Mouse (Mus musculus): ENCODE measurements around the gene D17H6S53E.
A peak's percentile ranks its signal among the peaks of the same experiment; 100 is the strongest.

D17H6S53E gene

GRCm38 (mm10) chr17:35126206-35126611 is at the start of gene D17H6S53E:
D17H6S53E (plus strand) TSS chr17:35126373.
- DNase-seq (ENCODE audit: low spot score in 2 of 2) = peak; percentile 77 to 82

DNA sequence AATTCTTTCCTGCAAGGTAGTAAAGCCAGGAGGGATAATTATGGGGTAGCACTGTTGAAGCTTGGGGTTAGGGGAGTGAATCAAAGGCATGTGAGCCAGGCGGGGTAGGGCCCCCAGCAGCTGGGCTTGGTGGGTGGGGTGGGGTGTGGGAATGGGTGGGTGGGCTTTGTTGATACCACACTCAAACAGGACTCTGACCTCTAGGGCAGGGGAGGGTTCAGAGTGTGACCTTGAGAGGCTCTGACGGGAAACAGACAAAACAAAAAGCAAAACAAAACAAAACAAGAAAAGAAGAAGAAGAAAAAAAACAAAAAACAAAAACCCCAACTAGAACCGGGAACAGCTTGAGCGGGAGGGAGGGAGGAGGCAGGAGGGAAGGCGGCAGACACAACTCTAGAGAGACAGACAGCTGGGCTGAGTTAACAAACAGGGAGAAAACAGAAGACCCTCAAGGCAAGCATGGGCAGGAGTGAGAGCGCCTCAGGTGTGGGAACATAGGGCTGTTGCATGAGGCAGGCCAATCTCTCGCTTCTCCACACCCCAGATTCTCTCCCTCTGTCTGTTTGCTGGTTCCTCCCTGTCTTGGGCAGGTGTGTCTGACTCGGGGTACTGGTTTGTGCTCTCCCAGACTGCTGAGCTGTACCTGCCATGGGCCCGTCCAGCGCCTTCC is 49.5 kb upstream of the D17H6S53E start, which contains the start of gene Ly6g6e:
Gene Ly6g6e, plus strand, starts transcription at position 396 of the 670 bp plus-strand sequence.
- DNase-seq (ENCODE audit: low spot score in 2 of 2) = no peak

GRCm38 (mm10) chr17:35077285-35077684 is 48.9 kb upstream of the D17H6S53E start:
- DNase-seq (ENCODE audit: low spot score in 2 of 2) = no peak

DNA sequence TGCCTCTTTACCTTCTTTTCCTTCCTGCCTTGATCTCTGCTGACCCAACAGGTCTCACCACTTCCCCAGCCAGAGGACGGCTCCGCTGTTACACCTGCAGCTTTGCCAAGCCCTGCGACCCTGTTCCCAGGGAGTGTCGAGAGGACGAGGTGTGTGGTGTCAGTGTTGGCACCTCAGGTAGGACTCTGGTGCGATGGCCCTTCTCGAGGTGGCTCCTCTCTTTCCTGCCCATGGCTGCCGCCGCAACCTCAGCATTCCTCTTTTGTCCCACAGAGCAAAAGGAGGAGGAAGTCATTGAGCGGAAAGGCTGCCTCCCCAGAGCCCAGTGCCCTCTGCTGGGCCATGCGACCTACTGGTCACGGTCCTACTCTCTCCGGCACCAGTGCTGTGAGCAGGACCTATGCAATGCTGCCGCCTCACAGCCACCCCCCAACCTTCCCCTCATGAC is 48.4 kb upstream of the D17H6S53E start, which contains the start of gene Ly6g6d:
Gene Ly6g6d, minus strand, starts transcription at position 280 of the 448 bp plus-strand sequence.
- no peak for DNase-seq (ENCODE audit: low spot score in 2 of 2)

- DNase-seq (ENCODE audit: low spot score in 2 of 2) = no peak
Observed at GRCm38 (mm10) chr17:35079778-35080177, 46.4 kb upstream of the D17H6S53E start.

DNA sequence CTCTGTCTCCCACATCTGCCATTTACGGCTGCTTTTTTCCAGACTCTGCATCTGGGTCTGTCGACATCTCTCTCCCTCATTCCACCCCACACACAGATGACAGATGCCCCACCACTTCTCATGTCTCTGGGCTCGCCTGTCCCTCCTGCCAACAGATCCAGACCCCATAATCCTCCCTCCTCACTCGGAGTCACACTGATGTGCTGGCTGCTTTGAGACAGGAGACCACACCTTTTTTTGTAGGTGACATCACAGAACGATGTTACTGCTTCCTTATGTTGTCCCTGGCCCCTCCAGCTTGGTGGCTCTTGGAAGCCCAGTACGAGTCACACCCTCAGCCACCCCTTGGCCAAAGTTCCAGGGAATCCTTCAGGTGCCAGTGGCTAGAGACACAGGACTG is 45.9 kb upstream of the D17H6S53E start:
- DNase-seq (ENCODE audit: low spot score in 2 of 2) = no peak

DNA sequence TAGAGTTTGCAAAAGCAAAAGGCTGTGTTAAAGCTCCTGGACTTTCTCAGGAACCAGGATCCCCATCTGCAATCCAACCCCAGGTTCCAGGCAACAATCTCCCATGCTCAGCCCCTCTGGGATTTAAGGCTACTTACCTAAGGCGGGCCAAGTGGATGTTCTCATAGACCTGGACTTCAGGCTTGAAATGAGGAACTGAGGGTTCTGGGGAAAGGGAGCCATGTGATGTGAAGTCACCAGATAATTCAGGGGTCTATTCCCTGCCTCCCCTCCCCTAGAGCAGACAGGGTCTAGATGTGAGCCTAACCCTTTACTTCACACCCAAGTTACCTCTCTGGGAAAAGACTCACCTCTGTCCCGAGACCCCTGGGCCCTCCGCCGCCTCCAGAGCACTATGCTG is 45.5 kb upstream of the D17H6S53E start:
- DNase-seq (ENCODE audit: low spot score in 2 of 2) = no peak

- no peak for DNase-seq (ENCODE audit: low spot score in 2 of 2)
Observed at GRCm38 (mm10) chr17:35082841-35083576, 43.2 kb upstream of the D17H6S53E start.

DNA sequence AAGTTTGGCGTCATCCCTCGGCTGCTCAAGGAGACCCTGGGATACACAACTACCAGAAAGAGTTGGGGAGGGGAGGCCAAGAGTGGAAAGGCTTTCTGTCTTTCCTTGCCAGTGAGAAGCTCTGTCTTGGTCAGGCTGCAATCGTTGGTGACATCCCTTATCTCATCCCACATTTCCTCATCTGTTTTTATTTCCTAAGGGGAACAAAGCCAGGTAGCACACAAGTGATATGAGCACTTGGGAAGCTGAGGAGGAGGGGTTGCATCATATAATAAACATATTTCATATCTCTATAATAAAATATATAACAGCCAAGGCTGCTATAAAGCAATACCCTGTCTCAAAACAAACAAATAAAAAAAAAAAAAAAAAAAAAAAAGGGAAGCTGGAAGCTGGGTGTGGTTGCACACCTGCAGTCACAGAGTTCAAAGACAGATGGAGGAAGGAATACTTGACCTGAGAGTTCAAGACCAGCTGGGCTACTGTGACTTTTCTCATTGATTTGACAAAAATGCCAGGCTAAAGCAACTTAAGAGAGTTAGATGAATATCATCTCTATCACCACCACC is 42.2 kb upstream of the D17H6S53E start:
- DNase-seq (ENCODE audit: low spot score in 2 of 2) = no peak

GRCm38 (mm10) chr17:35085208-35085865 is 40.8 kb upstream of the D17H6S53E start, which contains the start of gene Ly6g6f:
Ly6g6f (minus strand) TSS chr17:35085610.
- DNase-seq (ENCODE audit: low spot score in 2 of 2) = no peak

DNA sequence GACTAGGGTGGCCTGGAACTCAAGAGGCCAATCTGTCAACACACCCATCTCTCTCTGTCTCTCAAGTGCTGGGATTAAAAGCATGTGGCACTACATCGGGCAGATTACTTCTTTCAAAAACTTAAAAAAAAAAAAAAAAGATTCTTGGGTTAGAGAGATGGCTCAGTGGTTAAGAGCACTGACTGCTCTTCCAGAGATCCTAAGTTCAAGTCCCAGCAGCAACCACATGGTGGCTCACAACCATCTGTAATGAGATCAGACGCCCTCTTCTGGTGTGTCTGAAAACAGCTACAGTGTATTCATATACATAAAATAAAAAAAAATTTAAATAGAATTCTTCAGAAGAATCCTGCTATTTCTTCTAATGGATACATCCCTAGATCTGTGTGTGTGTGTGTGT is 38.0 kb upstream of the D17H6S53E start:
- no peak for DNase-seq (ENCODE audit: low spot score in 2 of 2)

DNA sequence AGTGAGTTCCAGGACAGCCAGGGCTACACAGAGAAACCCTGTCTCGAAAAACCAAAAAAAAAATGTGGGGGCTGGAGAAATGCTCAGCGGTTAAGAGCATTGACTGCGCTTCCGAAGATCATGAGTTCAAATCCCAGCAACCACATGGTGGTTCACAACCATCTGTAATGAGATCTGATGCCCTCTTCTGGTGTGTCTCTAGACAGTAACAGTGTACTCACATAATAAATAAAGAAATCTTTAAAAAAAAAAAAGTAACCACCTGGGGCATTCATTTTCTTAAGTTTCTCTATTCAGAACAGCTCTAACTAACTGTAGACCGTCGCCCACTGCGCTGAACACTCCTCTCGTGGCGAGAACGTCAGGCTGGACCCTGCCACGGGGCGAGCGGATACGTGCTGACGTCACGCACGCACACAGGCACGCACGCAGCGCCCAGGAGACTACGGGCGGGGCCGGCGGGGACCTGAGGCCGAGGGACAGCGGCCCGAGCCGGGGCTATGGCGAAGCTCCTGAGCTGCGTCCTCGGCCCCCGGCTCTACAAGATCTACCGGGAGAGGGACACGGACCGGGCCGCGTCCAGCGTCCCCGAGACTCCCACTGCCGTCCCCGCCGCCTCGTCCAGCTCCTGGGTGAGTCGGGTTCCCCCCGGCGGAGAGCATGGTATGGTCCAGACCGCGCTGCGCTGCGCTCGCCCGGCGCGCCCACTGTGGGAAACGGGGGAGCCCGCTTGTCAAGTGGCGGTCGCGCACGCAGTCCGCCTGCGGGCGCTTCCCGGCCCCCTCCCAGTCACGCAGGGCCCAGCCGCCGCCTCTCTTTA is 37.1 kb upstream of the D17H6S53E start, which contains the start of gene Abhd16a:
Gene Abhd16a, plus strand, starts transcription at position 439 of the 820 bp plus-strand sequence.
- peak; percentile 88 to 94 for DNase-seq (ENCODE audit: low spot score in 2 of 2)

GRCm38 (mm10) chr17:35090166-35090932 is 35.8 kb upstream of the D17H6S53E start:
- no peak for DNase-seq (ENCODE audit: low spot score in 2 of 2)

- no peak for DNase-seq (ENCODE audit: low spot score in 2 of 2)
Observed at GRCm38 (mm10) chr17:35092403-35093198, 33.6 kb upstream of the D17H6S53E start.

DNA sequence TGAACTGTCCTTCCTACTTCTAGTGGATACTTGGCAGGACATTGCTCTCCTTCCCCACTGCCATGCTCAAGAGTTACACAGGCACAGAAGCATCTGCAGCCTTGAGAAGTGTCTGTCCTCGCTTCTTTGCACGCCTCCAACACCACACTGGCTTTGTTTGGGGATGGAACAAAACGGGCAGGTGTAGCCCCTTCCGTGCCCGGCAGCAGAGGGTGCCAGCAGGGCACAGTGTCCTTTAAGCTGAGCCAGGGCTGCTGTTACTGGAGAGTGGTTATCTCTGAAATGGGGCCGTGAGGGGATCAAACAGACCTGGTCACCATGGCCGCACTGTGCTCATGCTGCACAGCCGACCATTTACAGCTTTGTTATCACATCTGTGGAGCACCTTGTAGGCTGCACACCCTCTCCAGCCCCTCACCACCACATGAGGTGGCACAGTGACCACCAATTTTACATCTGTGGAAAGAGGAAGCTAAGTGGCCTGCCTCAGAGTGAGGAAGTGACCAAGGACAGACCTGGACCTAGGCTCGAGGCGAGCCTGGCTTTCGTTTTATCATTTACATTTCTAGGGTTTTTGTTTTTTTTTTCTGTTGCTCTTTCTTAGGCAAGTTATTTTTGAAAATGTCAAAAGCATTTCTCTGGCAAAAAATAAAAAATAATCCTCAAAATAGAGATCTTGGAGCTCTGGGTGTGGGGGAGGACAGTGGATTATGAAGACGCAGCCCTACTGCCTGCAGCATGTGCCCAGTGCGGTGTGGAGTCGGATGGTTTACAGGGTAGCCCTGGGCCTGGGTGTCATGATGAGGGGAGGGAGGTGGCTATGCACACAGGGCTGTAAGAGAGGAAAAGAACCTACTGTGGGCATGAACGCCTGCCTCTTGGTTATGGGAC is 31.5 kb upstream of the D17H6S53E start:
- no peak for DNase-seq (ENCODE audit: low spot score in 2 of 2)

GRCm38 (mm10) chr17:35096597-35096996 is 29.6 kb upstream of the D17H6S53E start:
- DNase-seq (ENCODE audit: low spot score in 2 of 2) = no peak

- no peak for DNase-seq (ENCODE audit: low spot score in 2 of 2)
Observed at GRCm38 (mm10) chr17:35097164-35097655, 29.0 kb upstream of the D17H6S53E start.

DNA sequence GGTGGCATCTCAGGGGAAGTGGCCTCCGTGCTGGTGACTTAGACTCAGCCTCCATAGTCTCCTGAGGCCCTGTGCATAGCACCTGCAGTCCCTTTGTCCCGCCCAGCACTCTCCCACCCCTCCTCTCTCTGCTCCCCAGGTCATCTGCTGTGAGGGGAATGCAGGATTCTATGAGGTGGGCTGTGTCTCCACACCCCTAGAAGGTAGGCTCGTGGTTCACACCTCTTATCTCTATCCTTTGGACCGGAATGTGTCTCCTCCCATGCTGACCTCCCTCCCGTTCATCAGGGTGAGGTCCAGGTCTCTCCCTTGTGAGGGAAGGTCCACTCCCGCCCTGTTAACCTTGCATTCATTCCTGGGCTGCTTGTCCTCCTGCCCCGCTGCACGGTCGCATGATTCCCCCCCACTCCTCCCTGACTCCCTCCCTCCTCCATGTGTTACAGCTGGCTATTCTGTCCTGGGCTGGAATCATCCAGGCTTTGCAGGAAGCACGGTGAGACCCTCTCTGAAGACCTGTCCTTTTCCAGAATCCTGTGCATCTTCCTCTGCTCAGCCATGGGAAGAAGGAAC is 25.9 kb upstream of the D17H6S53E start:
- DNase-seq (ENCODE audit: low spot score in 2 of 2) = no peak
